Mouse (Mus musculus): Measurements from ENCODE around the gene Nolc1.

GRCm38 (mm10) chr19:46075616-46076607 is at the start of gene Nolc1:
- TF ChIP-seq POLR2A (IDR thresholded peaks at IDR 0.05; ENCODE audit: insufficient read depth, low read depth, low read length) (peak; percentile 78), EP300 (IDR thresholded peaks at IDR 0.05; ENCODE audit: insufficient read depth, low read depth, low read length) (peak; percentile 82)
